Mouse (Mus musculus): Measurements from ENCODE around the gene Map2k6.

The Map2k6 gene

GRCm38 (mm10) chr11:110453445-110454154 lies 54.7 kb downstream of the Map2k6 start:
- no peak for DNase-seq

GRCm38 (mm10) chr11:110457441-110457912 lies 58.6 kb downstream of the Map2k6 start:
- no peak for DNase-seq

- DNase-seq: no peak
Observed at GRCm38 (mm10) chr11:110460480-110460879, 61.6 kb downstream of the Map2k6 start.

GRCm38 (mm10) chr11:110461560-110462331 lies 62.8 kb downstream of the Map2k6 start:
- DNase-seq: no peak

- no peak for DNase-seq
Observed at GRCm38 (mm10) chr11:110462975-110463578, 64.2 kb downstream of the Map2k6 start.

GRCm38 (mm10) chr11:110463801-110464200 lies 64.9 kb downstream of the Map2k6 start:
- DNase-seq: no peak

- DNase-seq: no peak
Observed at GRCm38 (mm10) chr11:110469054-110469453, 70.1 kb downstream of the Map2k6 start.

GRCm38 (mm10) chr11:110470561-110471273 lies 71.8 kb downstream of the Map2k6 start:
- no peak for DNase-seq

GRCm38 (mm10) chr11:110471362-110471761 lies 72.4 kb downstream of the Map2k6 start:
- DNase-seq: no peak

- no peak for DNase-seq
Observed at GRCm38 (mm10) chr11:110472078-110472477, 73.2 kb downstream of the Map2k6 start.

GRCm38 (mm10) chr11:110473495-110473894 lies 74.6 kb downstream of the Map2k6 start:
- DNase-seq: no peak

GRCm38 (mm10) chr11:110476361-110477151 lies 77.6 kb downstream of the Map2k6 start:
- no peak for DNase-seq

- peak; percentile 8 for DNase-seq
Observed at GRCm38 (mm10) chr11:110477961-110478869, 79.3 kb downstream of the Map2k6 start.

GRCm38 (mm10) chr11:110478978-110479384 lies 80.1 kb downstream of the Map2k6 start:
- peak; percentile 28 for DNase-seq

- no peak for DNase-seq
Observed at GRCm38 (mm10) chr11:110481406-110481805, 82.5 kb downstream of the Map2k6 start.

GRCm38 (mm10) chr11:110482176-110482575 lies 83.3 kb downstream of the Map2k6 start:
- DNase-seq: no peak

GRCm38 (mm10) chr11:110482649-110483048 lies 83.7 kb downstream of the Map2k6 start:
- DNase-seq: no peak

- peak; percentile 66 for DNase-seq
Observed at GRCm38 (mm10) chr11:110483165-110483564, 84.2 kb downstream of the Map2k6 start.

GRCm38 (mm10) chr11:110484426-110484825 lies 85.5 kb downstream of the Map2k6 start:
- DNase-seq: no peak

GRCm38 (mm10) chr11:110485081-110485480 lies 86.2 kb downstream of the Map2k6 start:
- DNase-seq: no peak

- DNase-seq: no peak
Observed at GRCm38 (mm10) chr11:110487796-110488195, 88.9 kb downstream of the Map2k6 start.

Data from lung, postnatal 10 days (tissue).